Mouse (Mus musculus) embryonic fibroblast, embryonic 13.5 days (primary cell): ENCODE measurements around the gene Abcb11.

Source experiments
- CTCF ChIP-seq: IDR thresholded peaks from 2 replicates; pipeline ENCODE4 v1.5.1; 2011; ENCODE audit warnings: mild to moderate bottlenecking, control low read depth, low read length, moderate library complexity, borderline replicate concordance; ENCODE audit not compliant: insufficient read depth
- POLR2A ChIP-seq: IDR thresholded peaks from 2 replicates; pipeline ENCODE4 v1.6.1; 2011; ENCODE audit warnings: low read depth, mild to moderate bottlenecking, control low read depth, low read length, moderate library complexity

GRCm38 (mm10) chr2:69193555-69193954 lies 148.9 kb downstream of the Abcb11 start:
- TF ChIP-seq CTCF (no peak), POLR2A (no peak)
